Mouse (Mus musculus) myocyte (in vitro differentiated cells): ENCODE results near the gene Rexo1.
A peak's percentile ranks its signal among the peaks of the same experiment; 100 is the strongest.

ENCODE experiments used
- CEBPB ChIP-seq: IDR thresholded peaks from 2 replicates; pipeline ENCODE4 v1.6.1; 2011; ENCODE audit warnings: mild to moderate bottlenecking, moderate library complexity; ENCODE audit not compliant: poor library complexity, insufficient read depth, severe bottlenecking
- E2F4 ChIP-seq: IDR thresholded peaks from one replicate; pipeline ENCODE4 v1.6.1; 2011; ENCODE audit warnings: mild to moderate bottlenecking, control low read depth, moderate library complexity; ENCODE audit not compliant: insufficient read depth
- MAX ChIP-seq: IDR thresholded peaks from one replicate; pipeline ENCODE4 v1.6.1; 2011; ENCODE audit warnings: low read depth, mild to moderate bottlenecking, control low read depth
- MYOG ChIP-seq, 3 experiments: IDR thresholded peaks; one replicate each; pipeline ENCODE4 v1.6.1; 2011; ENCODE audit warnings: control low read depth in 2 of 3, low read depth in 2 of 3, mild to moderate bottlenecking in 2 of 3; ENCODE audit not compliant: insufficient read length in 2 of 3, control insufficient read depth in 1 of 3, insufficient read depth in 1 of 3
- POLR2A ChIP-seq: IDR thresholded peaks from one replicate; pipeline ENCODE4 v1.6.1; 2011; ENCODE audit warnings: low read depth, mild to moderate bottlenecking, control low read depth, moderate library complexity; ENCODE audit not compliant: insufficient read length
- POLR2AphosphoS2 ChIP-seq: IDR thresholded peaks from one replicate; pipeline ENCODE4 v1.6.1; 2011; ENCODE audit warnings: low read depth, control low read depth; ENCODE audit not compliant: insufficient read length
- SRF ChIP-seq: IDR thresholded peaks from one replicate; pipeline ENCODE4 v1.6.1; 2011; ENCODE audit warnings: low read depth; ENCODE audit not compliant: control insufficient read depth, insufficient read length
- TCF12 ChIP-seq: IDR thresholded peaks from one replicate; pipeline ENCODE4 v1.6.1; 2011; ENCODE audit warnings: mild to moderate bottlenecking, control low read depth; ENCODE audit not compliant: poor library complexity, insufficient read depth, severe bottlenecking
- TCF3 ChIP-seq: IDR thresholded peaks from one replicate; pipeline ENCODE4 v1.6.1; 2011; ENCODE audit warnings: low read depth, control low read depth; ENCODE audit not compliant: insufficient read length
- USF1 ChIP-seq: IDR thresholded peaks from one replicate; pipeline ENCODE4 v1.6.1; 2011; ENCODE audit warnings: low read depth, mild to moderate bottlenecking, control low read depth, moderate library complexity

DNA sequence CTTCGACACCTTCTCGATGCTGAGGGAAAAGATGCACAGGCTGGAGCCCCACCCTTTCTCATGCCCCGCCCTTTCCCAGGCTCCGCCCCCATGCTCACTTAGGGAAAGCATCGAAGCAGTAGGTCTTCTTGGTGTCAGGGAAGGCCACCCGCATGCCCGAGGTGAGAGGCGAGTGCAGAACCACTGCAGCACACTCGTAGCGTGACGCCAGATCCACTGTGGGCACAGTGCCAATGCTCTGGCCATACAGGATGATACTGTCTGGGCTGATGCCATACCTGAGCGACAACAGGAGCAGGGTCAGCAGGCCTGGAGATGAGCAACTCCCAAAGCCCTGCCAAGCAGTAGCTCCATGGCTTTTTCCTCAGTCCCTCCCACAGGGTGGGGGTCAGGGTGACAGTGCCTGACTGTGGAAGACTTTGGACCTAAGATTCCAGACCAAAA is 22.7 kb upstream of the Rexo1 start:
- TF ChIP-seq CEBPB (no peak), POLR2A (no peak), TCF12 (no peak), SRF (no peak), USF1 (no peak), E2F4 (no peak), MYOG (IDR thresholded peaks at IDR 0.05; ENCODE audit: control insufficient read depth in 1 of 3, insufficient read depth in 1 of 3, insufficient read length in 2 of 3, low read depth in 2 of 3) (no peak), MAX (no peak), POLR2AphosphoS2 (peak; percentile 17), TCF3 (no peak)
